9 mouse cellular contexts compared by ENCODE assay signal in the genomic region with DNA sequence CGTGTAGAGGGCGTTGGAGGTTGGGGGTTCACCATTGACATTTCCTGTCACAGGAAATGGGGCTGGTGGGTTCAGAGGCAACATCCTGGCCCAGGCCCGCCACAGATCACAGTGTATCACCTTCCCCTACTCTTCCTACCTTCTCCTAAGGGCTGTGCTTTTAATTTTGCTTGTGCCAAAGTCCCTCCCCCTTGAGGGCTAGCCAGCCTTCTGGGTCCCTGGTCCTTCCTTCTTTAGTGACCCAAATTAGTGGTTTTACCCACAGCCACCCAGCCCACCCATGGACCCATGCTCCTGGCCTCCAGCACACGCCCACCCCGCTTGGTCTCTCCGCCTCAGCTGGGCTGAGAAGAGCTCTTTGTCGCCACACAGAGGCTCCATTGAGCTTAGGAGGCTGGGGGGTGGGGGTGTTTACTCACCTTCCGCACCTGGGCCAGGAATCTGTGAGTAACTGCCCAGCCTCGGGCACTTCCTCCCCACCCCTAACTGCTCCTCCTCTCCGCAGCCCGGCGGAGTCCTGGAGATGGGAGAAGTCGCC. TPM values are rescaled to one million over a fixed set of nuclear protein-coding genes. Genes with fewer than 3 reads are reported as not detected.
DNase-seq lines count a peak whose midpoint lies in the region; ATAC-seq and TF ChIP-seq lines count a peak whose summit lies in the region.
"Had no signal": no experiment of that assay in that cellular context is flagged by ENCODE, and none has a peak within 500 bp of the region (broad histone marks: within the 10 kb centered on the region; RNA-seq: fewer than 3 reads in every experiment).

No protein-coding gene starts in this region.

- WGBS in embryonic facial prominence, embryonic 14.5 days = 14% methylated on average over 10 of the region's 13 CpGs
- 28% methylated on average over 13 of the region's 13 CpGs for WGBS in stomach, embryonic 16.5 days
- 45% methylated on average over 13 of the region's 13 CpGs for WGBS in midbrain, embryonic 15.5 days
- WGBS in midbrain, embryonic 10.5 days = 29% methylated on average over 13 of the region's 13 CpGs

- no peak for DNase-seq in layer of hippocampus, adult 2 months (ENCODE audit: low spot score in 2 of 2)
- no peak for DNase-seq in layer of hippocampus, adult 9-10 months (ENCODE audit: low spot score)
- DNase-seq in embryonic facial prominence, embryonic 14.5 days (ENCODE audit: low spot score) = peak; percentile 78
- DNase-seq in lung, adult 18-20 months = peak; percentile 80 to 87
- DNase-seq in left cerebral cortex, postnatal 4 days = no peak
- DNase-seq in midbrain, embryonic 10.5 days (ENCODE audit: low spot score) = no peak

- H3K9ac ChIP-seq in embryonic facial prominence, embryonic 14.5 days (ENCODE audit: low read depth, low read length) = peak overlapping the region; percentile 32
- H3K9ac ChIP-seq in stomach, embryonic 16.5 days (ENCODE audit: low read length) = no peak overlapping the region
- no peak overlapping the region for H3K9ac ChIP-seq in midbrain, embryonic 15.5 days

- intact Hi-C loops in left cerebral cortex, postnatal 4 days (cut with DNase I) = no loop called here

- H3K27me3 ChIP-seq in embryonic facial prominence, embryonic 14.5 days (replicated peaks; ENCODE audit: control insufficient read depth, insufficient read depth, low read length) = no peaks in the 10 kb centered on the region
- no peaks in the 10 kb centered on the region for H3K27me3 ChIP-seq in stomach, embryonic 16.5 days (ENCODE audit: control insufficient read depth, insufficient read depth, low read length)
- H3K27me3 ChIP-seq in midbrain, embryonic 15.5 days (replicated peaks) = no peaks in the 10 kb centered on the region
- H3K27me3 ChIP-seq in midbrain, embryonic 10.5 days (ENCODE audit: low read depth, poor library complexity, severe bottlenecking) = no peaks in the 10 kb centered on the region

- no peak for ATAC-seq in embryonic facial prominence, embryonic 14.5 days (ENCODE audit: low read depth)
- no peak for ATAC-seq in stomach, embryonic 16.5 days (ENCODE audit: insufficient read depth, low FRiP score)
- no peak for ATAC-seq in midbrain, embryonic 15.5 days (replicated peaks)

- 0 out of 2 replicates have a peak, but pooled peaks have one; percentile 4 for TF ChIP-seq CTCF in layer of hippocampus, adult 2 months (conservative IDR thresholded peaks at IDR 0.05)

- no peak overlapping the region; the same call in 1 of the 2 replicates for H3K27ac ChIP-seq in layer of hippocampus, adult 2 months
- peak overlapping the region; percentile 72 for H3K27ac ChIP-seq in embryonic facial prominence, embryonic 14.5 days (replicated peaks; ENCODE audit: low read depth, low read length)
- H3K27ac ChIP-seq in stomach, embryonic 16.5 days (ENCODE audit: low read length) = no peak overlapping the region
- no peak overlapping the region for H3K27ac ChIP-seq in midbrain, embryonic 15.5 days
- no peak overlapping the region for H3K27ac ChIP-seq in midbrain, embryonic 10.5 days (replicated peaks)

- no peaks in the 10 kb centered on the region for H3K9me3 ChIP-seq in embryonic facial prominence, embryonic 14.5 days (ENCODE audit: control insufficient read depth, low read length)
- no peaks in the 10 kb centered on the region for H3K9me3 ChIP-seq in stomach, embryonic 16.5 days (replicated peaks; ENCODE audit: control insufficient read depth, low read length)
- H3K9me3 ChIP-seq in midbrain, embryonic 15.5 days = no peaks in the 10 kb centered on the region
- no peaks in the 10 kb centered on the region for H3K9me3 ChIP-seq in midbrain, embryonic 10.5 days (replicated peaks)

- H3K4me3 ChIP-seq in layer of hippocampus, adult 2 months = no peak overlapping the region
- H3K4me3 ChIP-seq in embryonic facial prominence, embryonic 14.5 days (ENCODE audit: low read depth, low read length) = 0 out of 2 replicates have a peak overlapping the region, but pooled peaks have one; percentile 5
- H3K4me3 ChIP-seq in stomach, embryonic 16.5 days (replicated peaks; ENCODE audit: low read length) = no peak overlapping the region
- no peak overlapping the region for H3K4me3 ChIP-seq in midbrain, embryonic 15.5 days
- H3K4me3 ChIP-seq in midbrain, embryonic 10.5 days = no peak overlapping the region

- H3K36me3 ChIP-seq in embryonic facial prominence, embryonic 14.5 days (ENCODE audit: control insufficient read depth, insufficient read depth, low read length) = peaks cover 38% of the 10 kb centered on the region
- H3K36me3 ChIP-seq in stomach, embryonic 16.5 days (ENCODE audit: control insufficient read depth, insufficient read depth, low read length) = no peaks in the 10 kb centered on the region
- 0 out of 2 replicates have a peak, but pooled peaks cover 2% of the 10 kb centered on the region for H3K36me3 ChIP-seq in midbrain, embryonic 15.5 days (replicated peaks)
- H3K36me3 ChIP-seq in midbrain, embryonic 10.5 days = peaks cover 37% of the 10 kb centered on the region

- peak overlapping the region; percentile 68 for H3K4me2 ChIP-seq in embryonic facial prominence, embryonic 14.5 days (ENCODE audit: low read depth, low read length)
- peak overlapping the region; percentile 13; the same call in 1 of the 2 replicates for H3K4me2 ChIP-seq in stomach, embryonic 16.5 days (ENCODE audit: low read depth, low read length)
- no peak overlapping the region for H3K4me2 ChIP-seq in midbrain, embryonic 15.5 days

- peaks cover 23% of the 10 kb centered on the region for H3K4me1 ChIP-seq in embryonic facial prominence, embryonic 14.5 days (ENCODE audit: control insufficient read depth, insufficient read depth, low read length)
- peaks cover 32% of the 10 kb centered on the region for H3K4me1 ChIP-seq in stomach, embryonic 16.5 days (ENCODE audit: control insufficient read depth, insufficient read depth, low read length)
- H3K4me1 ChIP-seq in midbrain, embryonic 15.5 days = peaks cover 38% of the 10 kb centered on the region
- H3K4me1 ChIP-seq in midbrain, embryonic 10.5 days = peaks cover 45% of the 10 kb centered on the region

RNA-seq across cellular contexts. Expression of a gene that starts 4.6 kb away (rescaled TPM):
- total RNA-seq in layer of hippocampus, adult 2 months (2021) = 10 to 100 TPM; 88.3 to 100.0 TPM
- 86.7 and 89.3 TPM in 2 replicates for polyA plus RNA-seq in embryonic facial prominence, embryonic 14.5 days (2014; fragmentation: Nextera tagmentation; extraction: Ambion mirVana)
- polyA plus RNA-seq in stomach, embryonic 16.5 days (2015; fragmentation: Nextera tagmentation; extraction: Ambion mirVana) = 67.2 and 73.5 TPM in 2 replicates
- 69.9 and 70.0 TPM in 2 replicates for polyA plus RNA-seq in midbrain, embryonic 15.5 days (2015; fragmentation: Nextera tagmentation; extraction: Ambion mirVana)
- total RNA-seq in left cerebral cortex, postnatal 4 days (2021) = 100 to 1,000 TPM; 143 to 147 TPM
- polyA plus RNA-seq in midbrain, embryonic 10.5 days (2016; fragmentation: Nextera tagmentation; extraction: Ambion mirVana) = 60.4 and 62.5 TPM in 2 replicates

RNA-seq across cellular contexts. Expression of a gene that starts 10.1 kb away (rescaled TPM):
- total RNA-seq in layer of hippocampus, adult 2 months (2021) = not detected
- polyA plus RNA-seq in embryonic facial prominence, embryonic 14.5 days (2014; fragmentation: Nextera tagmentation; extraction: Ambion mirVana) = 0.35 and 0.60 TPM in 2 replicates
- polyA plus RNA-seq in stomach, embryonic 16.5 days (2015; fragmentation: Nextera tagmentation; extraction: Ambion mirVana) = 2.0 and 2.3 TPM in 2 replicates
- polyA plus RNA-seq in midbrain, embryonic 15.5 days (2015; fragmentation: Nextera tagmentation; extraction: Ambion mirVana) = 0.42 and 0.49 TPM in 2 replicates
- under 1 TPM; 0.24 to 0.52 TPM for total RNA-seq in left cerebral cortex, postnatal 4 days (2021)
- 0.15 and 0.23 TPM in 2 replicates for polyA plus RNA-seq in midbrain, embryonic 10.5 days (2016; fragmentation: Nextera tagmentation; extraction: Ambion mirVana)

RNA-seq across cellular contexts. Expression of a gene that starts 23.1 kb away (rescaled TPM):
- total RNA-seq in layer of hippocampus, adult 2 months (2021) = 100 to 1,000 TPM; 501 to 525 TPM
- polyA plus RNA-seq in embryonic facial prominence, embryonic 14.5 days (2014; fragmentation: Nextera tagmentation; extraction: Ambion mirVana) = 3,017 and 3,062 TPM in 2 replicates
- 2,107 and 2,375 TPM in 2 replicates for polyA plus RNA-seq in stomach, embryonic 16.5 days (2015; fragmentation: Nextera tagmentation; extraction: Ambion mirVana)
- polyA plus RNA-seq in midbrain, embryonic 15.5 days (2015; fragmentation: Nextera tagmentation; extraction: Ambion mirVana) = 1,081 and 1,108 TPM in 2 replicates
- 1,000 to 10,000 TPM in 1 of 2 experiments, 100 to 1,000 TPM in 1; 915 to 1,028 TPM for total RNA-seq in left cerebral cortex, postnatal 4 days (2021)
- 1,942 and 2,205 TPM in 2 replicates for polyA plus RNA-seq in midbrain, embryonic 10.5 days (2016; fragmentation: Nextera tagmentation; extraction: Ambion mirVana)

RNA-seq across cellular contexts. Expression of a gene that starts 37.0 kb away (rescaled TPM):
- not detected for total RNA-seq in layer of hippocampus, adult 2 months (2021)
- not detected in 2 replicates for polyA plus RNA-seq in embryonic facial prominence, embryonic 14.5 days (2014; fragmentation: Nextera tagmentation; extraction: Ambion mirVana)
- not detected in 2 replicates for polyA plus RNA-seq in stomach, embryonic 16.5 days (2015; fragmentation: Nextera tagmentation; extraction: Ambion mirVana)
- polyA plus RNA-seq in midbrain, embryonic 15.5 days (2015; fragmentation: Nextera tagmentation; extraction: Ambion mirVana) = 5.0 and 6.4 TPM in 2 replicates
- not detected for total RNA-seq in left cerebral cortex, postnatal 4 days (2021)
- 0.63 and 0.81 TPM in 2 replicates for polyA plus RNA-seq in midbrain, embryonic 10.5 days (2016; fragmentation: Nextera tagmentation; extraction: Ambion mirVana)

RNA-seq across cellular contexts. Expression of a gene that starts 37.4 kb away (rescaled TPM):
- not detected for total RNA-seq in layer of hippocampus, adult 2 months (2021)
- polyA plus RNA-seq in embryonic facial prominence, embryonic 14.5 days (2014; fragmentation: Nextera tagmentation; extraction: Ambion mirVana) = not detected in 2 replicates
- polyA plus RNA-seq in stomach, embryonic 16.5 days (2015; fragmentation: Nextera tagmentation; extraction: Ambion mirVana) = not detected in 2 replicates
- 0.13 and 0.41 TPM in 2 replicates for polyA plus RNA-seq in midbrain, embryonic 15.5 days (2015; fragmentation: Nextera tagmentation; extraction: Ambion mirVana)
- total RNA-seq in left cerebral cortex, postnatal 4 days (2021) = not detected
- polyA plus RNA-seq in midbrain, embryonic 10.5 days (2016; fragmentation: Nextera tagmentation; extraction: Ambion mirVana) = 0.14 TPM in 1 of 2 replicates, not detected in the other
- polyA plus RNA-seq: neural tube, embryonic 11.5 days had no signal

Comparison
In these comparisons a context has a peak if more than half of its experiments do, and no peak if none do; other contexts are left out.
1. DNase-seq: peak in embryonic facial prominence, embryonic 14.5 days (single experiment) and lung, adult 18-20 months (2 of 2); none in layer of hippocampus, adult 2 months (0 of 2), layer of hippocampus, adult 9-10 months (single experiment), left cerebral cortex, postnatal 4 days (single experiment) and midbrain, embryonic 10.5 days (single experiment).